Mouse (Mus musculus): ENCODE results near the gene Pzp.

Gene Pzp

GRCm38 (mm10) chr6:128526601-128527000 is at the start of gene Pzp:
Pzp (minus strand) TSS chr6:128526720.
- DNase-seq (ENCODE audit: low spot score in 2 of 2), result no peak

- no peak for DNase-seq (ENCODE audit: low spot score in 2 of 2)
Observed at GRCm38 (mm10) chr6:128566589-128566988, 40.1 kb upstream of the Pzp start.

- no peak for DNase-seq (ENCODE audit: low spot score in 2 of 2)
Observed at GRCm38 (mm10) chr6:128554049-128554448, 27.5 kb upstream of the Pzp start.

GRCm38 (mm10) chr6:128549463-128550452 is 23.2 kb upstream of the Pzp start:
- no peak for DNase-seq (ENCODE audit: low spot score in 2 of 2)

GRCm38 (mm10) chr6:128548532-128548931 is 22.0 kb upstream of the Pzp start:
- DNase-seq (ENCODE audit: low spot score in 2 of 2), result no peak

GRCm38 (mm10) chr6:128545402-128545801 is 18.9 kb upstream of the Pzp start:
- no peak for DNase-seq (ENCODE audit: low spot score in 2 of 2)

- DNase-seq (ENCODE audit: low spot score in 2 of 2), result peak; percentile 9 to 13
Observed at GRCm38 (mm10) chr6:128543226-128543625, 16.7 kb upstream of the Pzp start.

- no peak for DNase-seq (ENCODE audit: low spot score in 2 of 2)
Observed at GRCm38 (mm10) chr6:128535250-128535649, 8.7 kb upstream of the Pzp start.

- DNase-seq (ENCODE audit: low spot score in 2 of 2), result no peak
Observed at GRCm38 (mm10) chr6:128533296-128533695, 6.8 kb upstream of the Pzp start.

- no peak for DNase-seq (ENCODE audit: low spot score in 2 of 2)
Observed at GRCm38 (mm10) chr6:128532701-128533100, 6.2 kb upstream of the Pzp start.

- no peak for DNase-seq (ENCODE audit: low spot score in 2 of 2)
Observed at GRCm38 (mm10) chr6:128528491-128528890, 2.0 kb upstream of the Pzp start.

- no peak for DNase-seq (ENCODE audit: low spot score in 2 of 2)
Observed at GRCm38 (mm10) chr6:128527110-128527509, 590 bp upstream of the Pzp start.

- no peak for DNase-seq (ENCODE audit: low spot score in 2 of 2)
Observed at GRCm38 (mm10) chr6:128525801-128526200, 719 bp downstream of the Pzp start.

- no peak for DNase-seq (ENCODE audit: low spot score in 2 of 2)
Observed at GRCm38 (mm10) chr6:128523360-128523759, 3.2 kb downstream of the Pzp start.

- DNase-seq (ENCODE audit: low spot score in 2 of 2), result no peak
Observed at GRCm38 (mm10) chr6:128519159-128519558, 7.4 kb downstream of the Pzp start.

GRCm38 (mm10) chr6:128505676-128506236 is 20.8 kb downstream of the Pzp start:
- no peak for DNase-seq (ENCODE audit: low spot score in 2 of 2)

- no peak for DNase-seq (ENCODE audit: low spot score in 2 of 2)
Observed at GRCm38 (mm10) chr6:128504743-128505142, 21.8 kb downstream of the Pzp start.

- DNase-seq (ENCODE audit: low spot score in 2 of 2), result no peak
Observed at GRCm38 (mm10) chr6:128495346-128495745, 31.2 kb downstream of the Pzp start.

GRCm38 (mm10) chr6:128494646-128495331 is 31.7 kb downstream of the Pzp start:
- DNase-seq (ENCODE audit: low spot score in 2 of 2), result no peak

- no peak for DNase-seq (ENCODE audit: low spot score in 2 of 2)
Observed at GRCm38 (mm10) chr6:128491916-128492315, 34.6 kb downstream of the Pzp start.

- DNase-seq (ENCODE audit: low spot score in 2 of 2), result no peak
Observed at GRCm38 (mm10) chr6:128490141-128490540, 36.4 kb downstream of the Pzp start.

- no peak for DNase-seq (ENCODE audit: low spot score in 2 of 2)
Observed at GRCm38 (mm10) chr6:128487736-128488135, 38.8 kb downstream of the Pzp start.

Data from urinary bladder, adult 18-20 months (tissue).